Mouse (Mus musculus) CH12.LX (cell line): Measurements from ENCODE around the gene Kpna3. TPM values are rescaled to one million over a fixed set of nuclear protein-coding genes. Genes with fewer than 3 reads are reported as not detected.
"Not testable (repeated sequence)": the region's sequence is repeated elsewhere in the genome, so short reads cannot be mapped to it uniquely, and the experiment has no call there.

ENCODE experiments used
- DNase-seq: peaks from one replicate; pipeline ENCODE4 v3.0.0-alpha.2; 2013; ENCODE audit errors: extremely low read depth
- H3K27ac ChIP-seq: 2 replicates; pipeline ENCODE4 v1.5.1; 2012; ENCODE audit warnings: low read depth, mild to moderate bottlenecking, control low read depth, moderate library complexity; ENCODE audit not compliant: insufficient read depth
- H3K27me3 ChIP-seq: replicated peaks from 2 replicates; pipeline ENCODE3; 2012; ENCODE audit warnings: inconsistent platforms
- H3K36me3 ChIP-seq, 2 experiments: replicated peaks in 1 of 2; 2 replicates each; pipeline versions ENCODE3 to v1.6.1; 2012; ENCODE audit warnings: inconsistent platforms in 1 of 2, low read length in 1 of 2, mild to moderate bottlenecking in 1 of 2, mixed read lengths in 1 of 2, moderate library complexity in 1 of 2; ENCODE audit not compliant: control insufficient read depth in 1 of 2, insufficient read depth in 1 of 2
- H3K4me1 ChIP-seq, 2 experiments: 2 replicates each; pipeline ENCODE4 v1.6.1; 2012; ENCODE audit warnings: inconsistent platforms in 1 of 2, moderate library complexity in 1 of 2; ENCODE audit not compliant: insufficient read depth in 2 of 2, control insufficient read depth in 1 of 2
- H3K4me2 ChIP-seq: 2 replicates; pipeline ENCODE4 v1.6.1; 2012; ENCODE audit warnings: low read depth, mild to moderate bottlenecking, control low read depth; ENCODE audit not compliant: poor library complexity, insufficient read depth, severe bottlenecking
- H3K4me3 ChIP-seq, 3 experiments: fragments of 150-350 bp in 1 of 3; sonication (generic) in 1 of 3; replicated peaks in 1 of 3; 2 replicates each; pipeline versions ENCODE3 to v1.5.1; 2011 to 2012; ENCODE audit warnings: low read depth in 2 of 3, low read length in 2 of 3, mild to moderate bottlenecking in 2 of 3, moderate library complexity in 2 of 3, control low read depth in 1 of 3, improper control_type of control experiment in 1 of 3, inconsistent platforms in 1 of 3, mixed read lengths in 1 of 3; ENCODE audit not compliant: poor library complexity in 1 of 3
- H3K79me2 ChIP-seq: replicated peaks from 2 replicates; pipeline ENCODE4 v1.6.1; 2012; ENCODE audit warnings: mild to moderate bottlenecking, moderate library complexity; ENCODE audit not compliant: control insufficient read depth, poor library complexity, insufficient read depth, severe bottlenecking; ENCODE audit errors: extremely low read depth
- H3K9ac ChIP-seq: 2 replicates; pipeline ENCODE4 v1.6.1; 2012; ENCODE audit warnings: low read depth, mild to moderate bottlenecking, control low read depth, moderate library complexity; ENCODE audit not compliant: insufficient read depth
- H3K9me3 ChIP-seq: replicated peaks from 2 replicates; pipeline ENCODE3; 2012; ENCODE audit warnings: low read length, inconsistent platforms, mixed read lengths
- BHLHE40 ChIP-seq: IDR thresholded peaks from 2 replicates; pipeline ENCODE4 v1.6.1; 2011; ENCODE audit warnings: mild to moderate bottlenecking, low read depth, low read length, improper control_type of control experiment
- CHD1 ChIP-seq: IDR thresholded peaks from 2 replicates; pipeline ENCODE4 v1.6.1; 2012; ENCODE audit warnings: low read depth, low read length, improper control_type of control experiment, inconsistent platforms
- ELF1 ChIP-seq: IDR thresholded peaks from 2 replicates; pipeline ENCODE4 v1.6.1; 2014; ENCODE audit warnings: low read depth, mild to moderate bottlenecking, inconsistent platforms, low read length, improper control_type of control experiment
- EP300 ChIP-seq: IDR thresholded peaks from 2 replicates; pipeline ENCODE4 v1.6.1; 2011; ENCODE audit warnings: low read length, improper control_type of control experiment
- ETS1 ChIP-seq: conservative IDR thresholded peaks from 2 replicates; pipeline ENCODE4 v1.6.1; 2012; ENCODE audit warnings: low read depth, mild to moderate bottlenecking, inconsistent platforms, low read length, improper control_type of control experiment, moderate library complexity
- GABPA ChIP-seq: IDR thresholded peaks from 2 replicates; pipeline ENCODE4 v1.6.1; 2012; ENCODE audit warnings: low read depth, low read length, improper control_type of control experiment, inconsistent platforms; ENCODE audit not compliant: insufficient replicate concordance
- HCFC1 ChIP-seq: IDR thresholded peaks from 2 replicates; pipeline ENCODE4 v1.6.1; 2012; ENCODE audit warnings: low read depth, mild to moderate bottlenecking, inconsistent platforms, low read length, improper control_type of control experiment
- IRF4 ChIP-seq: IDR thresholded peaks from 2 replicates; pipeline ENCODE4 v1.6.1; 2014; ENCODE audit warnings: low read depth, mild to moderate bottlenecking, inconsistent platforms, low read length, improper control_type of control experiment
- JUND ChIP-seq: conservative IDR thresholded peaks from 2 replicates; pipeline ENCODE4 v1.6.1; 2011; ENCODE audit warnings: low read depth, low read length, improper control_type of control experiment
- MAZ ChIP-seq: IDR thresholded peaks from 2 replicates; pipeline ENCODE4 v1.6.1; 2012; ENCODE audit warnings: low read depth, mild to moderate bottlenecking, inconsistent platforms, low read length, improper control_type of control experiment, moderate library complexity
- PAX5 ChIP-seq: IDR thresholded peaks from 2 replicates; pipeline ENCODE4 v1.6.1; 2012; ENCODE audit warnings: low read length, inconsistent platforms, mixed read lengths
- POLR2A ChIP-seq: IDR thresholded peaks from 2 replicates; pipeline ENCODE4 v1.6.1; 2011; ENCODE audit warnings: low read depth, mild to moderate bottlenecking, improper control_type of control experiment, low read length
- POLR2AphosphoS2 ChIP-seq: IDR thresholded peaks from 2 replicates; pipeline ENCODE4 v1.6.1; 2011; ENCODE audit warnings: low read depth, low read length, improper control_type of control experiment
- TBP ChIP-seq: conservative IDR thresholded peaks from 2 replicates; pipeline ENCODE4 v1.6.1; 2011; ENCODE audit warnings: low read depth, low read length, improper control_type of control experiment
- TCF12 ChIP-seq: IDR thresholded peaks from 2 replicates; pipeline ENCODE4 v1.6.1; 2014; ENCODE audit warnings: low read depth, mild to moderate bottlenecking, inconsistent platforms, low read length, improper control_type of control experiment
- USF1 ChIP-seq: IDR thresholded peaks from 2 replicates; pipeline ENCODE4 v1.6.1; 2014; ENCODE audit warnings: low read depth, mild to moderate bottlenecking, inconsistent platforms, low read length, improper control_type of control experiment
- ZMIZ1 ChIP-seq: IDR thresholded peaks from 2 replicates; pipeline ENCODE4 v1.6.1; 2012; ENCODE audit warnings: low read depth, mild to moderate bottlenecking, inconsistent platforms, low read length, improper control_type of control experiment
- dilution Hi-C: fragments of 300-500 bp; cut with MboI; formaldehyde crosslinking; loops from 2 replicates; pipeline ENCODE4 v1.14.3; 2020; ENCODE audit warnings: low sequenced_read_pairs; ENCODE audit not compliant: extremely low pct_unique_long_range_greater_than_20kb, extremely low pct_ligation_motif_present
- in situ Hi-C: fragments of 300-500 bp; cut with MboI; formaldehyde crosslinking; loops from 3 replicates; pipeline ENCODE4 v1.14.3; 2019; ENCODE audit warnings: low sequenced_read_pairs, low pct_ligation_motif_present, low pct_unique_long_range_greater_than_20kb, mixed read lengths
- polyA plus RNA-seq: library from polyadenylated mRNA; unstranded; fragments of >175 nt; gene quantifications from 2 replicates; pipeline ENCODE4 v1.2.1, GENCODE M21; 2012; ENCODE audit warnings: low read depth; ENCODE audit not compliant: insufficient read length
- total RNA-seq, 2 experiments: library from RNA; depleted of rRNA; stranded (reverse); fragments of 300-350 nt in 1 of 2; fragments of >200 nt in 1 of 2; gene quantifications; 2 replicates each; pipeline ENCODE4 v1.2.3; 2012 to 2014

The Kpna3 gene
- total and polyA plus RNA-seq, 3 experiments, result 21.3 to 85.9 (median 75.4) TPM

DNA sequence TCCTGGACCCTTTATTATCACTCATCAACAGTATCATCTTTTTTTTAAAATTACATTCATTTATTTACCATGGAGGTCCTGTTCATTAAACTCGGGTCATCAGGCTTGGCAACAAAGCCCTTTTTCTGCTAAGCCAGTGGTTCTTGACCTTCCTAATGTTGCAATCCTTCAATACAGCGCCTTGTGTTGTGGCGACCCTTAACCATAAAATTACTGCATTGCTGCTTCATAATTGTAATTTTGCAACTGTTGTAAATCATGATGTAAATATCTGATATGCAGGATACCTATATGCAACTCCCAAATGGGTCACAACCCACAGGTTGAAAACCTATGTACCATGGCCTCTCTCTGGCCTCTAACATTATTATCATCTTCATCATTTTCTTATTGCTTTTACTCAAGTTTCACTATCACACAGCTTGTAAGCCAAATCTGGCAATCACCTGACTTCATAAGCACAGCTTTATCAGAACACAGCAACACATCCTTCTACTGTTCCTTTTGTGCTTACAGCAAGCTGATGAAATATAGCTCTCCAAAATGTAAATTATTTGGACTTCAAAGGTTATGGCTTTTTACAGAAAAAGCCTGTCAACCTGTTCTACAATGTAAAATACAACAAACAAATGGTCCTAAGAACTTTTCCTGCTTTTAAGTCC lies 11.4 kb downstream of the Kpna3 start:
- dilution Hi-C loops (no loop called here), in situ Hi-C loops (no loop called here)
- DNase-seq, result no peak
- no peaks in the 10 kb centered on the region for H3K9me3 ChIP-seq
- H3K4me1 ChIP-seq, result peaks cover 4 to 38% of the 10 kb centered on the region in 2 experiments; a peak in 3 of 4 replicates
- no peak overlapping the region for H3K4me2 ChIP-seq
- TF ChIP-seq GABPA (no peak), ELF1 (no peak), PAX5 (no peak), BHLHE40 (no peak)
- H3K27me3 ChIP-seq, result no peaks in the 10 kb centered on the region
- H3K27ac ChIP-seq, result no peak overlapping the region
- no peak overlapping the region for H3K4me3 ChIP-seq
- H3K9ac ChIP-seq, result no peak overlapping the region
- peaks cover 24% of the 10 kb centered on the region for H3K79me2 ChIP-seq
- H3K36me3 ChIP-seq, result peaks cover 0 to 33% of the 10 kb centered on the region in 2 experiments

DNA sequence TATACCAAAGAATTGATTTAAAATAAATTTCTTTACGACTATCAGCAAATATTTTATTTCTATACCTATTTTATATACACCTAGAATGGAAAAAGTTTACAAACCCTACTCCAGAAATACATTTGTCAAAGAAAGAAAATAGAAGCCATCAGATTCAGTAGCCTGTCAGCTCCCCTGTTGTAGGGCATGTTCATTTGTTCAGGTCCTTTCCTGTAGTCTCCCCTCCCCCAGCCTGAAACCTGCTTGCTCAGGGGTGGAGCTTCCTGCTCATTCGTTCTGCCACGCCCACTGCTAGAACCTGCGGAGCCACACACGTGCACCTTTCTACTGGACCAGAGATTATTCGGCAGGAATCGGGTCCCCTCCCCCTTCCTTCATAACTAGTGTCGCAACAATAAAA lies 12.6 kb downstream of the Kpna3 start:
- dilution Hi-C loops, H3K27me3 ChIP-seq, H3K27ac ChIP-seq, H3K9ac ChIP-seq, H3K9me3 ChIP-seq, in situ Hi-C loops, H3K4me2 ChIP-seq, H3K4me3 ChIP-seq: not testable (repeated sequence)
- Histone ChIP-seq H3K79me2 (peaks cover 18% of the 10 kb centered on the region), H3K4me1 (peaks cover 4 to 31% of the 10 kb centered on the region in 2 experiments; a peak in 3 of 4 replicates), H3K36me3 (peaks cover 0 to 27% of the 10 kb centered on the region in 2 experiments)
- DNase-seq, result peak; percentile 33

DNA sequence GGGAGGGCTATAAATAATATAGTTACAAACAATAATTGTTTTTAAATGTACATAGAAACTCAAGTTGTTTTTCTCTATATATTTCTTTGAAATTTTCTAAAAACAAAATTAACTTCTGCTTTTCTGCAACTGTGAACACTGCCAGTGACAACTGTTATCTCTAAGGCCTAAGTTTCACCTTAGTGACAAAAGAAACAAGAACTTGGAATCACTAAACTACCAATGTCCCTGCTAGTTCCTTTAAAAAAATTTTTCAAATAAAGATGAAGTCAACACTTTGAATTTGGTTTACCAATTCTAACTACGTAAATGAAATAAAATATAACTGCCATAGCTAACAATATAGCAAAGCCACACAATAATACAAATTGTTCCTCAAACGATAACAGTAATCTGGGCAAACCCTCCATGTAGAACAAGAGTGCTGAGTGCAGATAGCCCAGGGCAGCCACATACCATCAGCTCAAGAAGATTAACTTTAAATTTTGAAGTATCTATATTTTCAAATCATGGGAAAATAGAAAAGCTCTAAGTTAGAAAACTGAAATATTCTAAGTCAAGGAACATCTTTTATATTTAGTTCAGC lies 14.5 kb downstream of the Kpna3 start:
- Histone ChIP-seq H3K27me3 (no peaks in the 10 kb centered on the region), H3K27ac (no peak overlapping the region), H3K36me3 (peaks cover 0 to 26% of the 10 kb centered on the region in 2 experiments), H3K4me3 (no peak overlapping the region), H3K9ac (no peak overlapping the region), H3K79me2 (peaks cover 26% of the 10 kb centered on the region), H3K9me3 (no peaks in the 10 kb centered on the region), H3K4me2 (no peak overlapping the region), H3K4me1 (peaks cover 4 to 31% of the 10 kb centered on the region in 2 experiments; a peak in 3 of 4 replicates)
- dilution Hi-C loops, result no loop called here
- no peak for TF ChIP-seq MAZ
- no peak for TF ChIP-seq USF1
- no peak for TF ChIP-seq HCFC1
- no peak for TF ChIP-seq ETS1
- no peak for TF ChIP-seq TCF12
- no peak for TF ChIP-seq POLR2AphosphoS2
- TF ChIP-seq BHLHE40, result no peak
- no peak for TF ChIP-seq JUND
- TF ChIP-seq TBP, result no peak
- TF ChIP-seq CHD1, result no peak
- TF ChIP-seq IRF4, result no peak
- no peak for TF ChIP-seq ZMIZ1
- TF ChIP-seq ELF1, result no peak
- TF ChIP-seq GABPA, result no peak
- TF ChIP-seq POLR2A, result no peak
- no peak for TF ChIP-seq EP300
- in situ Hi-C loops, result no loop called here
- DNase-seq, result no peak
